Mouse (Mus musculus) left cerebral cortex, adult 8-10 months (tissue): ENCODE results near the gene Gm16867. TPM values are rescaled to one million over a fixed set of nuclear protein-coding genes. Genes with fewer than 3 reads are reported as not detected.
"Not testable (repeated sequence)": the region's sequence is repeated elsewhere in the genome, so short reads cannot be mapped to it uniquely, and the experiment has no call there.

Source experiments
- DNase-seq, 2 experiments: peaks; one replicate each; pipeline ENCODE4 v3.0.0; 2022; ENCODE audit warnings: low spot score in 2 of 2
- total RNA-seq, 4 experiments: library from RNA; stranded (reverse); gene quantifications; 2 replicates each; pipeline ENCODE4 v1.2.4; 2022

The Gm16867 gene
- total RNA-seq = 1 to 10 TPM; 6.2 to 9.8 (median 7.6) TPM

GRCm38 (mm10) chr14:69503174-69503573 lies at the start of gene Gm16867:
Gm16867 (minus strand) TSS chr14:69503362.
- DNase-seq = not testable (repeated sequence)

DNA sequence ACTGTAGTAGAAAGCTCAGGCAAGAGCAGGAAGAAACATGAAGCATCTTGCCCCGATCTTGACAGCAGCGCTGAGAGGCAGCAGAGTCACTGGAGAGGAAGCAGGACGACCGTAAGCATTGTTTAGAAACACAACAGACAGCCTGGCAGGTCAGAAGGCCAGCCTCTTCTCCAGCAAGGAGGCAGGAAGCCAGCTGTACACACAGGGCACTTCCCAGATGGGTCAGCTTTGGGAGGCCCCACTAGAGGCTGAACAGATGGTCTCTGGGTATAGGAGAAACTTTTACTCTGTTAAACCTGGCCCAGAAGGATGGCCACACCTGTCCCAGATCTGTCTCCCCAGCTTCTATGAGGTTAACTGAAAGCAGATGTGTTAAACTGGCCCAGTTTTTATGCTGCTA lies 44.1 kb upstream of the Gm16867 start:
- not testable (repeated sequence) for DNase-seq

GRCm38 (mm10) chr14:69545052-69545451 lies 41.9 kb upstream of the Gm16867 start:
- not testable (repeated sequence) for DNase-seq

DNA sequence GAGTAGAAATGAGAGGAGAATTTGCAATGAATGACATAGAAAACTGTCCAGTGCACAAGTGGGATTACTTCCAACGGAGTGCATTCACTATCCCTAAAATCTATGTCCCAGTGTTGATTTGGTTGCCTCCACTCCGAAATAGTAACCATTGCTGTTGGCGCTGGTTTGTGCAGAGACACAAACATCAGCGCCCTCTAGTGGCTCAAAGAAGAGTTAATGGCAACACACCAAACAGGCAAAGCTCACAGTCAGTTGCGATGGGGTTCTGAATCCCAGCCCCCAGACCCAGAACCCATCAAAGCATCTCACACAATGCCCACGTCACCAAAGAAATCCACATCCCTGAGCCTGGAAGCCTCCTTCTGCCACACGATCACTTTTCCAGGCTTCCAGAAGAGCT lies 40.9 kb upstream of the Gm16867 start:
- DNase-seq = not testable (repeated sequence)

- not testable (repeated sequence) for DNase-seq
Measured at GRCm38 (mm10) chr14:69542695-69543094, 39.5 kb upstream of the Gm16867 start.

DNA sequence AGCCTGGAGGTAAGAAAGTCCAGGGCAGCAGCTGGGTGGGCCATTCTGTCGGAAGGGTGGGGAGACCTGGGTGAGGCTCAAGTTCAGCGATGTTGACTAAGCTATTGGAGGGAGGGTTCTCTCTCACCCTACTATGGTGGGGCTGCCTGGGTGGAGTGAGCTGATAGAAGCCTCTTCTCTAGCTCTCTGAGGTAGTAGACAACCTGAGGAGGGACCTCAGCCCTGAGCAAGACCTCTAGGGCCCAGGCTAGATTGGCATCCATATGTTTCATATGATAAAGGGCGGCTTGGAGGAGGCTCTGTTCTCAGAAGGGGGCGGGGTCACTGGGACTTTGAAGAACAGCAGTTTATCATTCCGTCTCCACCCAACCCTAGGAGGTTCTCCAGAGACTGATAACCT lies 37.0 kb upstream of the Gm16867 start:
- not testable (repeated sequence) for DNase-seq

- not testable (repeated sequence) for DNase-seq
Measured at GRCm38 (mm10) chr14:69536539-69536938, 33.4 kb upstream of the Gm16867 start.

DNA sequence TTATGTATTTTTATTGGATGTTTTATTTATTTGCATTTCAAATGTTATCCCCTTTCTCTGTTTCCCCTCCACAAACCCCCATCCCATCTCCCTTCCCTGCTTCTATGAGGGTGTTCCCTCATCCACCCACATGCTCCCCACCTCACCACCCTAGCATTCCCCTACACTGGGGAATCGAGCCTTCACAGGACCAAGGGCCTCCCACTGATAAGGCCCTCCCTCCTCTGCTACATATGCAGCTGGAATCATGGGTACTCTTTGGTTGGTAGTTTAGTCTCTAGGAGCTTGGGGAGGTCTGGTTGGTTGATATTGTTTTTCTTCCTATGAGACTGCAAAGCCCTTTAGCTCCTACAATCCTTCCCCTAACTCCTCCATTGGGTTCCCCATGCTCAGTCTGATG lies 23.0 kb upstream of the Gm16867 start:
- not testable (repeated sequence) for DNase-seq

DNA sequence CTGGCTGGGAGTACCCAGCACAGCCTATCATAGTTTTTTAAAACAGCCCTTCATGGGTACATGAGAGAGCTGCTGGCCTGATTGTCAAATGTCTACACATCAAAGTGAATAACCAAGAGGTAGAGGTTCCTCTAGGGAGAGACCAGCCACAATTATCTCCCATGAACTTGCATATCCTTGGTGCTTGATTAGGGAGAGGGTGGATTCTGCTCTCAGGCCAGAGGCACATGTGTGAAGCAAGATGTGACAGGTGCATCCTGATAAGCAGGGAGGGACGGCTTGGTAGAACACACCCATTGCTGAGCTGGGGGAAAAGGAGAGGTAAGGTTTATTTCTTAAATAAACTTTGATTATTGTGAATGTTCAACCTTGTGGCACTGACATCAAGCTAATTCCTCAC lies 19.8 kb upstream of the Gm16867 start:
- DNase-seq = not testable (repeated sequence)

- DNase-seq = not testable (repeated sequence)
Measured at GRCm38 (mm10) chr14:69520810-69521209, 17.6 kb upstream of the Gm16867 start.

DNA sequence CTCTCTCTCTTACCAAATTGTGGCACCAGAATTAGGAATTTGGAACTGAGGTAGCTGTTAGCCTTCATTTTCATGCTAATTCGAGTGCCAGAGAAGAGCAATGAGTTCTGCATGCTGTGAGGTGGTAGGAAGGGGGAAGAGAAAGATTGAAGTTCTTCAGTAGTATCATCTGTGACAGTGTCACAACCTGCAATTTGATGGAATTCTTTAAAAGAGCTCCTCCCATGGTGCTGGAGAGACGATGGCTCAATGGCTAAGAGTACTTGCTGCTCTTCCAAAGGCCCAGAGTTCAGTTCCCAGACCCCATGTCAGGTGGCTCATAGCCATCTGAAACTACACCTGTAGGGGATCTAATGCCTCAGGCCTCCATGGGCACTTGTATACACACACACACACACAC lies 9.3 kb upstream of the Gm16867 start, which contains the start of gene Gm27179:
TSS of gene Gm27179 (minus strand) at position 101 of the 400 bp plus-strand sequence.
- not testable (repeated sequence) for DNase-seq

GRCm38 (mm10) chr14:69507000-69507399 lies 3.8 kb upstream of the Gm16867 start:
- DNase-seq = not testable (repeated sequence)

GRCm38 (mm10) chr14:69502440-69503150 lies 567 bp downstream of the Gm16867 start:
- DNase-seq = not testable (repeated sequence)

DNA sequence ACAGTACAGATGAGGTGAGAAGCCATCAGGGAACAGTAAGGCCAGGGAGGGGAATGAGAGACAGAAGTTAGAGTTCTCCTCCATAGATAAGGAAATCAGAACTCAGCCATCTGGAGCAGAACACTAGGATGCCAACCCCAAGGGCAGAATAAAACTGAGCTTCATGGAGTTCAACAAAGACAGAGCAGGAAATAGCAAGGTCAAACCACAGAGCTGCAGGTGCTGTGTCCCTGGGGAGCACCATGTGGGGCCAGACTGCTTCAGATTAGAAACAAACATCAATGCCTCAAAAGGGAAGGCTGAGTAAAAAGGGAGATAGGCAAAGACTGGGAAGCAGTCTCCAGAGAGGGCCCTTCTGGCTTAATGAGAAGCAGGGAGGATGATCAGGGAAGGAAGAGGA lies 6.9 kb downstream of the Gm16867 start:
- DNase-seq = not testable (repeated sequence)

GRCm38 (mm10) chr14:69494946-69495345 lies 8.2 kb downstream of the Gm16867 start:
- not testable (repeated sequence) for DNase-seq

- not testable (repeated sequence) for DNase-seq
Measured at GRCm38 (mm10) chr14:69494522-69494921, 8.6 kb downstream of the Gm16867 start.

GRCm38 (mm10) chr14:69488001-69488400 lies 15.2 kb downstream of the Gm16867 start:
- not testable (repeated sequence) for DNase-seq

DNA sequence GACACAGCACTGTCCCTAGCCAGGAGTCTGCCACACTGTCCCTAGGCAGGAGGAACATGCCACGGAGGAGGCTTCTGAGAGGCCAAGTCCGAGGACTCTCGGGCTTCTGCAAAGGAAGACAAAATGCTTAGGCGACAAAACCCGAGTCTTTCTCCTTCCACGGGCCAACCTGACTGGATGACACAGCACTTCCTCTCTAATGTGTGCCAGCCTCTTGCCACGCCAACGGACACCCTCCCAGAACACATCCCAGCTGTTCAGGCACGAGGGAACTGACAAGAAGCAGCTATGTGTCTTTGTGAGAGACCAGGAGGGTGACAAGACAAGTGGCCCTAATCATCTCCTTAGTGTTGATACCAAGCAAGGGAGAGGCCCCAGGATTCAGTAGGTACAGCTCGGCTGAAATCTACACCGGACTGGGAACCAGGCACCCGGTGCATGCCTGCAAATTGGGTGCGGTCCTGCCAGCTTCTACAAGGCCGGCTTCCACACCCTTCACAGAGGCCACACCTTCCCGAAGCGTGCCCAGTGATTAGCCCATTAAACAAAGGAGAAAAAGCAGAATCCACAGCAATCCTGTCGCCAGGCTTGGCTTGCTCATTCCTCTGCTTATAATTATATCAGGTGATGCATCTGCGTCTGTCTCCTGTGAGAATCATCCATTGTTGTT lies 17.6 kb downstream of the Gm16867 start:
- not testable (repeated sequence) for DNase-seq

DNA sequence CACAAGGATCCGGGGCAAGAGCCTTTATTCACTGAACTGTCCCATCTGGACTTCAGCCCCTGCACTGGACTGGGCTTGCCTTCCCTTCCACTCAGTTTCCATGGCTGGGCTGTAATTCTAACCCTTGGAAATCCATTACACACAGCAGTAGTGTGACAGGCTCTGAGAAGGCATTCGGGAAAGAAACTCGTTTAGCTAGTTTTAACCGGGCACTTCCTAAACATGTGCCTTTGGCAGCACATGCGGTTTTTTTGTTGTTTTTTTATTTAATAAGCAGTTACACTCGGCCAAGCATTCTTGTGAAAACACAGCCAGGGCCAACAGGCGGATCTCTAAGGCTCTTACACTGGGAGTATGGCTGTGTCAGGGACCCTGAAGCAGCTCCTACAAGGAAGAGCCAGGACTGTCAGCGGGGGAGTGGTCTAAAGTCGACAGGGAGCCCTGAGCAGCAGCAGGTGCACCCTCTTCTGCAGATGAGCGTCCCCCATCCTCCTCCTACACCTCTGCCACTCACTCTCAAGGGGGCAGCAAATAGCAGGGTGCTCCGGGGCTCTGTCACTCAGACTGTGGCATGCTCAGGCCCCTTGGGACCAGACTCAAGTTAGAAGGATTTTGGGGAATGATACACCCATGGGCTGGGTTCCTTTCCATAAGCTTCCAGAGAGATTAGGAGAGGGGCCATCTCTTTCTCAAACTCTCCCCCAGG lies 29.1 kb downstream of the Gm16867 start:
- not testable (repeated sequence) for DNase-seq

- DNase-seq = not testable (repeated sequence)
Measured at GRCm38 (mm10) chr14:69473322-69473721, 29.8 kb downstream of the Gm16867 start.

DNA sequence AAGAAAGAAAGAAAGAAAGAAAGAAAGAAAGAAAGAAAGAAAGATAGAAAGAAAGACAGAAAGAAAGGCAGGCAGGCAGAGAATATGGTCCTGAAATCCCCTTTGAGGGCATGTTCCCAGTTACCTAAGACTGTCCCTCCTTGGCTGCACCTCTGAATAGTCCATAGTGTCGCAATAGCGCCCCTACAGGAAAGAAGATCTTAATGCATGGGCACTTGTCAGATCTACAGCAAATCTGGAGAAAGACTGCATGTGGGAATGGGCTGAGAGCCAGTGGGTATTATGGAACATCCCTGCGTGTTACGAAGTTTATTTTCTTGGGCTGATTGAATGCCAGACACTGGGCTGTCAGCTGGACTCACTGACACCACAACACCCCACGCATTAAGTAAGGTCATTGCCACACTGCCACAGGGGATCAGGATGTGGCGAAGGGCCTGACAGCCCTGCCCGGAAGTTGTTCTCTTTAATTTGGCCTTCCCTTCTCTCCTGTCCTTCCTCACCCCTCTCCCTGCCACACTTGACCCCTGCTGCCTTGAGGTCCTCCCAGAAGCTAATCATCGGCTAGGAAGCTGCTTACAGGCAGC lies 32.9 kb downstream of the Gm16867 start:
- DNase-seq = not testable (repeated sequence)
